Mouse (Mus musculus) urinary bladder, postnatal 25 days (tissue): ENCODE data around the gene Ankub1.

Experiments used
- DNase-seq: peaks from one replicate; pipeline ENCODE4 v3.0.0; 2022; ENCODE audit warnings: low spot score

Gene Ankub1

DNA sequence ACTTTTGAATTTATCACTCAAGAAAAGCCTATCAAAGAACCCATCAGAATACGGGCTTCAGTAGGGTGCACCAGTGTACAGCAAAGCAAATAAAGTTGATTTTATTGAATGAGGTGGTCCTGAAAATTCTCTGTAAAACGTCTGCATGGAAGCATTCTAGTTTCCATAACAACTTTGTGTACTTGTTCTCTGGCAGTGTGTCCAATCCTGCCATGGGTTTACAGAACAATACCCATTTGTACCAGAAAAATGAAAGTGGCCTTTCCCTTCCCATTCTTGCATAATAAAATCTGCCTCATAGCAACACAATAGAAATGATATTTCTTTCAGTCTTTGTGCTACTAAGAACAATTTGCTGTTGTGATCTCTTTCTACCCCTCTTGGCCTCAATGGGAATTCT, at the start of gene Ankub1:
Gene Ankub1, minus strand, starts transcription at position 81 of the 400 bp plus-strand sequence.
- no peak for DNase-seq

DNA sequence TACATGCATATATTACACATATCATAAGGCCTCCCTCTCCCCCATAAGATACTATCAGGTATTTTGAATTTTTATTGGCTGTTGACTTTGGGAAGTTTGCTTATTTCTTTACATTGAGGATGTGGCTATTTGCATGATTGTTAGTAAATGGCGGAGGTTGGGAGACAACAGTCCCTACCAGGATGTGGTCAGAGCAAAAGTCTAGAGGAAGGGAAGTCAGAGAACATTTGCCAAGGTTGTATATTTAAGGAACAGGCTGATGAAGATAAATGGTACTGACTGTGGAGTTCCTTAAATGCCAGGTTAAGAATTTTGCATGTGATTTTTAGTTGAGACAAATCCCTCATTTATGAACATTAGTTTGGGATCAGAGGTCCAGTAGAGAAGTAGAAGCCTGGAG, 47.2 kb upstream of the Ankub1 start:
- no peak for DNase-seq

DNA sequence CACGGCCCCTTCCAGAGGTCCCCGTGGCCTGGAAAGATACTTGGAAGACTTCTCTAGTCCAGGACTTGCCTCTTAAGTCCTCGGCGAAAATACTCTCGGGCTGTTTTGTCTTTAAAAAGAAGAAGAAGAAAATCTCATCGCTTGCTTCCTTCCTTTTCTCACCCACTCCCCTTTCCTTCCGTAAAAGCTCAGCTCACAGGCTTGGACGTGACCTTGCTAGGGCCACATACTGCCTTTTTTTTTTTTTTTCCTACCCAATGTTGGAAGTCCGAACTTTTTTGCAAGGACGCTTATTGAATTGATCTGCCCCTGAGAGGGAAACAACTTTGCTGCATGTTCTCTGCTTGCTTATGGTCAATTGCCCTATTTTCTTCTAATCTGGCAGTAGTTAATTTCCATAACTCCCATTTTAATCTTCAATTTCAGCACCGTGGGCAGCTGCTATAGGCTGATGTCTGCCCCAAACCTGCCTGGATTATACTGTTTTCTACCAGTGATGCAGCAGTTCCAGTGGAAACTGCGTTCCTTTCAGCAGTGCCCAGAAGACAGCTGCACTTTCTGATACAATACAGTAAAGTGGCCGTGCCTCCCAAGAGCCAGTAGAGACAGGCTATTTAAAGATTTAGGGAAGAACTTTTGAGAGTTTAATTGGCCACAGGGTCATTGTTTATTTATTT, 44.0 kb upstream of the Ankub1 start:
- DNase-seq, result no peak

DNA sequence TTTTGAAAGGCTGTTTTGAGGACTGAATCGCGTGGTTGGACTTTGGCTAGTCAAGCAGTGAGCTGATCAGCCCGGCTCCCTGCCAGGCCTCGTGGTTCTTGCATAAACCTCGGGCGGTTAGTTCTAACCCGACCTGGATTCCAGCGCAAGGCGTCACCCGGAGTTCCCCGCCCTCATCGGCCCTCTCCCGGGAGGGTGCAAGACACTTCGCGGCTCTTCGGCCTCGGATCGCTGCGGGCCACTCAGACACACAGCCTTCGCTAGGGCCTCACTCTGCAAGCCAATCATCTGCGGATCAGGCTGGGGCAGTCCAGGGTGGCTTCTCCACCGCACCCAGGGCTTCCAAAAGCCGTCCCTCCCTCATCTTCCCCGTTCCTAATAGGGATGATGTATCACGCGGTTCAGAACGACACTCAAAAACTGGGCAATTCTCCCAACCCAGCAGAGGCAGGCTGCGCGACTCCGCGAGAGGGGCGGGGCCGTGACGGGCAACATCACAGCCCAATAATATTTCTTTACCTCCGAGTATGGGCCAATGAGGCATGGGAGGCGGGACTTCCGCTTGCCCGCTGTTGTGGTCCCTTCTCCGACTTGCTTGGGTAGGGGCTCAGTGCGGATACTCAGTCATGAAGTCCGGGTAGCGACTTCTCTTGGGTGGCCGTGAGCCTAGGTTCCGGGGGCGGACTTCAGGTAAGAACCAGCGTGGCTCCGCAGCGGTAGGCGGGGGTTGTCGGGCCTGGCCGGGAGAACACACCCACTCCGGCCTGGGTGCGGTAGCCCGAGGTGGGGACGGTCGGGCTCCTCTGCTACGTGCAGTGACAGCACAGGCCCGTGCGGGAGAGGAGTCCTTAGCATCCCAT, 43.1 kb upstream of the Ankub1 start, which contains the start of gene Rnf13:
Gene Rnf13, plus strand, starts transcription at position 552 of the 860 bp plus-strand sequence.
- peak; percentile 93 for DNase-seq

DNA sequence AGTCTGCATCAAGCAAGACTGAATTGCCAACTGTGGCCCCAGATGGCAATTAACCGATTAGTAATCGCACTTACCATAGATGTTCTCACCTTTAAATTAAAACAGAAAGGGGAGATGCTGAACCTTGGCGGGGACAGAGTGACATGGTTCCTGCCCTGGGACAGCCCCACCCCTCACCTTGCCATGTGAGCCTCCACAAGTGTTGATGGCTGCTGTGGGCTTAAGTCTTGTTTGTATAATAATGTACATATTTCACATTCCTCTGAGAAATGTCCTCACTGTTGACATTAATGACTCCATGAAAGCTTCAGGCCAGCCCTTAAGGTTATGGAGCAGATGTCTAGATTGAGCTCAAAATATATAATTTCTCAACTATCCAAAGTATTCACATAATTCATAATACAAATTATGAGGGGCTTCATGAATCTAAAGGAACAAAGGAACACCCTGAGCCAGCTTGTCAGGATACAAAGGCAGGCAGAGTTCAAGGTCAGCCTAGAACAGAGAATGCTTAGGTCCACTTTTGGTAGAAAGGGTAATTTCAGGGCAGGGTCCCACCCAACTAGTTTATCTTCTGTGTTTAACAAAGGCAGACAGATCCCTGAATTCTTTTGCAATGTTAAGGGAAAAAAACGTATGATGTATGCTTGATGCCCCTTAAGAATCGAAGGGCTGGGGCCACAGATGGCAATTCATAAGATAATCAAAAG, 39.8 kb upstream of the Ankub1 start:
- DNase-seq, result no peak

DNA sequence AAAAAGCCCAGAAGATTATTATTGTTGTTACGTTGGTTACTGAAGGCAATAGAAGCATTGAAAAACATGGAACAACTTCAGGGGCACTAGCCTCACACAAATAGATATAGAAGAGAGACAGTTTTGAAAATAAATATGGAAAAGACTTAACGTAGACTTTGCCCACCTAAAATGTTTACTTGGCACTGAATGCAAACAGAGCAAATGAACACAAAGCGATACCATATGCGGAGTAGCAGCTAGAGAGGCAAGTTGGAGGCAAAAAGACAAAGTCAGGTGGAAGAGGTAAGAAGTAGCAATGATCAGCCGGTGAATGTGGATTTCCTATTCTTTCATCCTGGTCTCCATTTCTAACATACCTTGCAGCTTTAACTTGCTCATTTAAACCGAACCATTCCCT, 21.6 kb upstream of the Ankub1 start:
- DNase-seq, result no peak

DNA sequence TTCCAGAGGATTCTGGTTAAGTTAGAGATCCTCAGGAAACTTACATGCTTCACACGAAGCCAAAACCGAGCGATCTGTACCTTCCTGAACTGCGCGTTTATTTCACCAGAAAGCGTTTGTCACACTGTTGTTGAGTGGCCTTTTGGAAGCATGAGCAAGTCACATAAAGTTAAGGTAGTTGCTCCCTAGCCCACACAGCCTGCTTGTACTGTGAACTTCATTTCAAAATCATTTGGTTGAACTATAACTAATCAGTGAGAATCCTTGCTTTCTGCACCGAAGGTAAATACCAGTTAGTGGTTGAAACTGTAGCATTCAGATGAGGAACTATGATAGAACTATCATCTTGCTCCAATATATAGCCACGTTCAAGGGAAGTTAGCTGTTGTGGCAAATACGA, 4.2 kb upstream of the Ankub1 start:
- DNase-seq, result no peak

DNA sequence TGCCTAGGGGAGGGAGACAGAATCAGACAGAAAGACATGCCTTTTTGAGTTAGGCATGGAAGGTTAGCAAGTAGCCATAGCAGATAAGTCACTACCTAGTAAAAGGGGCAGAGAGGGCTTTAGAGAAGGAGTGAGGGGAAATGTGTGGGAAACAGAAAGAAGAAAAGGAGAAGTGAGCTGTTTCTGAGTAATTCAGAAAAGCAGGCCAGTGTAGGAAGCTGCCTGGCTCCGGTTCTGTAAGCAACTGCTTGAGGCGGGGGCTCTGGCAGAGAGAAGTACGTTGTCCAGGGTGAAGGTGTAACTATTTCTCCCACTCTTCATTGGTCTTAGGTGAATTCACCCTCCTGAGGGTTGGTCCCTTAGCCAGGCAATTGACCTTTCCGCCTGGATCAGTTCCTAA, 3.6 kb upstream of the Ankub1 start:
- no peak for DNase-seq

DNA sequence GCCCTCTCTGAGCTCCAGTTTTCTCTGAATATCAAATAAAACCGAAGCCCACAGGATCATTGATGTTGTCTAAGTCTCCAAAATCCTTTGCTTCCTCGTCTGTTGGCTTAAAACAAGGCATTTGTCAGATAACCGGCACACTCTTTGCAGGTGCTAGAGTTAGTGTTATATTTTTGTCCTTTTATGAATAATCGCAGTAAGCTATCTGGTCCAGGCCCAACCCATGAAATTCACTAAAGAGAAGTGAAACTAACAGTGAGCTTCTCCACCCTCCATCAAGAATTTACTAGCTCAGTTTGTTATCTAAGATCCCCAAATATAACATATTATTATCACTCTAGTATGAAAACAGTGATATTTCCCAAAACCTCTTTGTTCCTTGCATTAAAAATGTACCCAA, 827 bp downstream of the Ankub1 start:
- DNase-seq, result no peak

DNA sequence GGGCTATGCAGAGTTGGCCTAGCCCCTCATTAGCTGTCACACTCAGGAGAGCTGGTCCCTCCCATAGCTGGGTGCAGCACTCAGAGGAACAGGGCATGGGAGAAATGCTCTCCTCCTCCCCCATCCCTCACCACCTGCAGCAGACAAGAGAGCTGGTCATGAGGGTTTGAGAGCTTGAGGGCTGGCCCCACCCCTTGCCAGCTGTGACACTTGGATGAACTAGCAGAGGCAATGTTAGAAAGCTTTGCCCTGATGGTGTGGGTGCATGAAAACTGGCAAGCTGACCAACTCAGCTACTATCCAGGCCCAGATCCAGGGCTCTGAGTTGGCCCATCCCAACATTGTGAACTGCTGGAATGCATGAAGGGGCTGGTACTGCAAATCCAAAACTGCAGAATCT, 14.8 kb downstream of the Ankub1 start:
- no peak for DNase-seq

DNA sequence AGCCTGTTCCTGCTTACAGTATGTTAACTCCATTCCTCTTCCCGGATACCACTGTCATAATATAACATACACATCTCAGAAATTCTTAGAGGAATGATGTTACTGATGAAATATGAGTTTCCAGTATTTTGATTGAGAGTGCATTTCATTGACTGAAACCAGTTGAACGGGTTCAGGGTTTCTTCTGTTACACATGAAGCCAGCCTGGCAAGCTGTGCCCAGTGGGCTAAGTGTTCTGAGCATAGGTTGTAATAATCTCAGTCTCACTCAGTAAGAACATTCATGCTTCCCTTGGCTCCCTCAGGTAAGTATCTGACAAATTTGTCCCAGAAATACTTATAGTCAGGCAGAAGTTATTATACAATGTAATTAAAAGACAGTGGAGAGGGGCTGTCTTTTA, 18.5 kb downstream of the Ankub1 start:
- DNase-seq, result no peak

DNA sequence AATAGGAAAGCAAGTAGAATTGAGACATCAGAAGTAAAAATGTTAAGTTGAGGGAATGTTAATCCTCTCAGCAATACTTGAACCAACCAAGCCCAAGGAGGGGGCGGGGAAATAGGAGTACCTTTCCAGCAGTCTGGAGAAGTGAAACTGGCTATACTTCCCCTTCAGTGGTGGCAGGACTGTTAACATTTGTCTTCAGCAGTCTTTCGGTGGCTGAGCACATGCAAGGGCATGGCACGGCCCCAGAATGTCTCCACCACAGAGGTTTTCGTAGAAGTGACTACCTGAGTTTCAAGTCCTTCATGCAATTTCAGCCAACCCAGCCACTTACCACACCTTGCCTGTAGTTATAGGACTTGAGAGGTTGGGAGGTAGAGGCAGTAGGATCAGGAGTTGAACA, 19.0 kb downstream of the Ankub1 start:
- no peak for DNase-seq

DNA sequence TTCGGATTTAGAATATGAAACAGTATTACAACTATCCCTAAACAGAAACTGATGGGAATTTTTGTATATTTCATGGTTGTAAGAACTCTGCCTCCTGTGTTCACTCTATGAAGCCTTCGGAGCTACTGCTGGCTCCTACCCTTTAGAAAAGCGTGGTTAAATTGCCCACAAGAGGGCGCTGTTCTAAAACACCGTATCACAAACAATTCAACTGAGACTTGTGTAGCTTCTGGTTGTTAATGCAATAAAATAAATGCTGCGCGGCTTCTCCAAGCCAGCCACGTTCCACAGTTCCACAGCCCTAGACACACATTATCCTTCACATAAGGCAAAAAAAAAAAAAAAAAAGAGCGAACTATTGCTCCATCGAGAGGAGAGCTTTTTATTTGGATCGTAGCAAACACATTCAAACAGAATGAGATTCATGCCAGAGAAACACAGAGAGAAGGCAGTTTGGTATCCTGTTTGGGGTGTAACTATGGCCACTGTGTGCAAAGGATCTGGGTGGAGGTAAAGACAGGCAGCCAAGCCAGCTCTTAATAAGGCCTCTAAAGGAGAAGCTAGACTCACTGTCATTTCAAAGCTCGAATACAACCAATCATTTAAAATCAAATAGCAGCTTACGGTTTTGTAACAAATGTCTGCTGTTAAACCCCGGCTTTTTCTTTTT, 25.4 kb downstream of the Ankub1 start:
- DNase-seq, result peak; percentile 56

DNA sequence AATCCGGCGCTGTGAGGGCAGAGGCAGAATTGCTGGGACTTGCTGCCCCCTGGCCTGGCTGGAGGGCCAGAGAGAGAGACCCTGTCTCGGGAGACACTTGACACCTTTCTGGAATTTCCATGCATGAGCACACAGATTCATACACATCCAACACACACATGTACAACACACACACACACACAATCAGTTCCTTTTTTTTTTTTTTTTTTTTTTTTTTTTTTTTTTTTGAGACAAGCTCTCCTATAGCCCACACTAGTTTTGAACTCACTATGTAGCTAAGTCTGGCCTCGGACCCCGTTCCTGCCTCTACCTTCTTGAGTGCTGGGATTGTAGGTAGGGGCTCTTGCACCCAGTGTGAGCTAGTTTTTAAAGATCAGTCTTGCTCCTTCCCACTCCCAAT, 26.7 kb downstream of the Ankub1 start:
- DNase-seq, result no peak

DNA sequence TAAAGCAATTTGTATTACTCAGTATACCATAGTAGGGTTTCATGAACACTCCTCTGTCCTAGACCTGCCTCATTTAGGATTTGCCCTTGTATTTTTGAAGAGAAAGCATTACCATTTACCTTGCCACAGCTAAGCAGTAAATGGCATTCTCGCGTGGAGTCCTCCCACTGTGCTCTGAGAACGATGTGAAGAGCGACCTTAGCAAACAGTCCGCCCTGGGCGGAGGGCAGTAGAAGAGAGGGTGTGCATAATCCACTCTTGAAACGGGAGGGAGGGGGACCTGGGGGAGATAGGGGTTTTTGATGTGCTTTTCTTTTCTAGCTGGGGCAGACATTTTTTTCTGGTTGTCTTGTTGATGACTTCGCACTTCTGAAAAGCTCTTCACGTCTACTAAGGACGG, 27.9 kb downstream of the Ankub1 start:
- no peak for DNase-seq

DNA sequence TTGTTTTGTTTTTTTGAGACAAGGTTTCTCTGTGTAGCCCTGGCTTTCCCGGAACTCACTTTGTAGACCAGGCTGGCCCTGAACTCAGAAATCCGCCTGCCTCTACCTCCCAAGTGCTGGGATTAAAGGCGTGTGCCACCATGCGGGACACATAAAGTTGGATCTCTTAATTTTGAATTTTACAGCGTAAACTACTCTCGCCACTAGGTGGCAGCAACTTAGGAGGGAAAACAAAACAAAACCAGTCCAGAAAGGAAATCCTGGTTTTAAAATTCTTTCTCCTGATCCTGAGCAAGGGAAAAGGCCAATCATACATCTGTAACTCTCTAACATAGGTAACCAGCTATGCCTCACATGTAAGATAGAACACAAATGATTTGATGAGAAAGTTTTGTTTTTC, 28.9 kb downstream of the Ankub1 start:
- peak; percentile 48 for DNase-seq

DNA sequence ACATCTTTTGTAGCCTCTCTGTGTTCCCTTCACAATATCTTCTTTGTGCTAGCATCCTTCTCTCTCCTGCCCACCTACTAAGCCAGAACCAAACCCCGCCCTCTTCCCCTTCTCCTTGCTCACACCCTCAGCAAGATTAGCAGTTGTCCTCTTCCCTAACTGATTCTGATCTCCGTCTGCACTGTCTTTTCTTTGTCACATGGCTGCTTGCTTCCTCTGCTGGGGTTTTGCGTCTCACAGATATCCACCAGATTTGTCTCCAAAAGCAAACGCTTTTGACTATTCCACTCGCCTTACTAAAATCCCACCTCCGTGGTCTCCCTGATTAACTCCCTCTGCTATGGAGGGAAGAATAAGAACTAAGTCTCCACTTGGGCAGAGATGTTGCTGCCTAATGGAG, 34.0 kb downstream of the Ankub1 start:
- DNase-seq, result no peak

DNA sequence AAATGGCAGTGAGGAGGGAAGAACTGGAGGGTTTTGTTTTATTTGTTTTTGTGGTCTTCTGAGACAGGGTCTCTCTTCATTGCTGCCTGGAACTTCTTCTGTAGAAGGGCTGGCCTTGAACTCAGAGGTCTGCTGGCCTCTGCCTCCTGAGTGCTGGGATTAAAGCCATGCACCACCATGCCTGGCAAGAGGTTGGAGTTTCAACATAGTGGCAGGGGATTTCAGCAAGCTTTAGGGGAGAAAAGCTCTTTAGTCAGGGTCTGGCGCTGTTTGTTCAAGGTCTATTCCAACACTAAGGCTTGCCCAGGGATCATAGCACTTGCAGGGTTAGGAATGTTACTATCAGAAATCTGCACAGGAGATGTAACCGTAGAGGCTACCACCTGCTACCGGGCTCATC, 39.0 kb downstream of the Ankub1 start:
- no peak for DNase-seq

DNA sequence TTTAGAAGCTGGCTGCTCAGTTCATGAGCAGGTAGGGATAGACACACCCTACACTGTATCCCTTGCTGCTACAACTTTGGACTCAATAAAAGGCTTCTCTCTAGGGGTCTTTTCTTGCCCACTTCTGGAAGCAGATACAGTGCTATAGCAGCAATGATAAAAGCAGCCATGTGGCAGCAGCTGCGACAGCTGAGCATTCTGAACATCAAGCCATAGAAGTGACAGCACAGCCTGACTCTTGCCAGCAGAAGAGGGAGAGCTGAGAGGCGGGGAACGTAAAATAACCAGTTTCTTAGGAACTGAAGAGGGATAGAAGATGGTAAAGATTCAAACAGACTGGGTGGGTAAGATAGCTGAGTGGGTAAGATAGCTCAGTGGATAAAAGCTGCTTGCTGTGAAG, 40.1 kb downstream of the Ankub1 start:
- DNase-seq, result no peak

DNA sequence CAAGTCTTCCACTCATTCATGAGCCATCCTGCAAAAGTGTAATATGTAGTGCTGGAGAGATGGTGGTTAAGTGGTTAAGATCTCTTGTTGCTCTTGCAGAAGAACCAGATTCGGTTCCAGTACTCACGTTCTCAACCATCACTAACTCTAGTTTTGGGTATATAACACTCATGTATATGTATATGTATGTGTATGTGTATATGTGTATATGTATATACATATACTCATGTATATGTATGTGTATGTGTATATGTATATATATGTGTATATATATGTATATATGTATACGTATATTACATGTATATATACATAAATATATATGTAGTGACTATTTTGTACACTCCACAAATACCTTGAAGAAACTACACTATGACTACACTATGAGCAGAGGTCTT, 40.7 kb downstream of the Ankub1 start:
- no peak for DNase-seq

DNA sequence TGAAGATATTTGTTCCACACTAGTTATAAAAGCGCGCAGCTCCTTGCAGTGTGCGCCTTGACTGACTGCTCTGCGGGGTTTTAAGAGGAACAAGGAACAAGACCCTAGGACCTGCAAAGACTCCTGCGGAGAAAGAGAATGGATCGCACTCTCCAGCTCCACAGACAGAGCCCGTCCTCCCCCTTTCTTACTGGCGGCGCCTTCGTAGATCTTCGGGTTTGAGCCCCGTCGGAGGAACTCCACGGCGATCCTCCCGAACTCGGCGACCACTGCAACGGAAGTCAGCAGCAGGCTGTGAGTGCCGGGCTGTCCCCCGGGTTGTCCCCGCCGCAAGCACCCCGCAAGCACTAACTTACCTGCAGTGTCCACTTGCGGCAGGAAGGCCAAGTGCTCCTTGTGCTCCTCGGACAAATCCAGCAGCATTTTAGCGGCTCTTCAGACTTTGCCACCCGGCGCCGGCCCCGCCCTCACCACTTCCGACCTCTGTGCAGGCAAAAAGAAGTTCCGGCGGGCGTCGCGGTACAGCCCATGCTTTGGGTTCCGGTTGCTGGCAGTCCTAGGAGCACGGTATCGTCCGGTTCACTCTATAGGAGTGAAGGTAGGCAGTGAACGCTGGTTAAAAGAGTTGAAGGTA, 41.3 kb downstream of the Ankub1 start, which contains the start of gene Commd2:
Gene Commd2, minus strand, starts transcription at position 485 of the 634 bp plus-strand sequence.
- DNase-seq, result peak; percentile 89

DNA sequence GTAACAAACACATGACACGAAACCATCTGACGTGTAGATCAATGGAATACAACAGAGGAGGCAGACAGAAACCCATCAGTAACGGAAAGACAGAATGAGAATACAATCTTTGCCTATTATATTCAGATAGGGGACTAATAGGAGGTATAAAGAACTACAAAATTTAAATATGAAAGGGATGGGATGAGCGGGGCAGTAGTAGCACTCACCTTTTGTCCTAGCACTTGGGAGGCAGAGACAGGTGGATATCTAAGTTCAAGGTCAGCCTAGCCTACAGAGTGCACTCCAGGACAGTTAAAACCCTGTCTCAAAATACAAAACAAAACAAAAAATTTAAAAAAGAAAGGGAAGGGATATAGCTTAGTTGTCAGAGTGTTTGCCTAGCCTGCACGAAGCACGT, 49.4 kb downstream of the Ankub1 start:
- no peak for DNase-seq
